Mouse (Mus musculus) myocyte (in vitro differentiated cells): ENCODE results near the gene Pnkp.

ENCODE experiments used
- CEBPB ChIP-seq: IDR thresholded peaks from 2 replicates; pipeline ENCODE4 v1.6.1; 2011; ENCODE audit warnings: mild to moderate bottlenecking, moderate library complexity; ENCODE audit not compliant: poor library complexity, insufficient read depth, severe bottlenecking
- E2F4 ChIP-seq: IDR thresholded peaks from one replicate; pipeline ENCODE4 v1.6.1; 2011; ENCODE audit warnings: mild to moderate bottlenecking, control low read depth, moderate library complexity; ENCODE audit not compliant: insufficient read depth
- MAX ChIP-seq: IDR thresholded peaks from one replicate; pipeline ENCODE4 v1.6.1; 2011; ENCODE audit warnings: low read depth, mild to moderate bottlenecking, control low read depth
- MYOG ChIP-seq, 3 experiments: IDR thresholded peaks; one replicate each; pipeline ENCODE4 v1.6.1; 2011; ENCODE audit warnings: control low read depth in 2 of 3, low read depth in 2 of 3, mild to moderate bottlenecking in 2 of 3; ENCODE audit not compliant: insufficient read length in 2 of 3, control insufficient read depth in 1 of 3, insufficient read depth in 1 of 3
- POLR2A ChIP-seq: IDR thresholded peaks from one replicate; pipeline ENCODE4 v1.6.1; 2011; ENCODE audit warnings: low read depth, mild to moderate bottlenecking, control low read depth, moderate library complexity; ENCODE audit not compliant: insufficient read length
- POLR2AphosphoS2 ChIP-seq: IDR thresholded peaks from one replicate; pipeline ENCODE4 v1.6.1; 2011; ENCODE audit warnings: low read depth, control low read depth; ENCODE audit not compliant: insufficient read length
- SRF ChIP-seq: IDR thresholded peaks from one replicate; pipeline ENCODE4 v1.6.1; 2011; ENCODE audit warnings: low read depth; ENCODE audit not compliant: control insufficient read depth, insufficient read length
- TCF12 ChIP-seq: IDR thresholded peaks from one replicate; pipeline ENCODE4 v1.6.1; 2011; ENCODE audit warnings: mild to moderate bottlenecking, control low read depth; ENCODE audit not compliant: poor library complexity, insufficient read depth, severe bottlenecking
- TCF3 ChIP-seq: IDR thresholded peaks from one replicate; pipeline ENCODE4 v1.6.1; 2011; ENCODE audit warnings: low read depth, control low read depth; ENCODE audit not compliant: insufficient read length
- USF1 ChIP-seq: IDR thresholded peaks from one replicate; pipeline ENCODE4 v1.6.1; 2011; ENCODE audit warnings: low read depth, mild to moderate bottlenecking, control low read depth, moderate library complexity

DNA sequence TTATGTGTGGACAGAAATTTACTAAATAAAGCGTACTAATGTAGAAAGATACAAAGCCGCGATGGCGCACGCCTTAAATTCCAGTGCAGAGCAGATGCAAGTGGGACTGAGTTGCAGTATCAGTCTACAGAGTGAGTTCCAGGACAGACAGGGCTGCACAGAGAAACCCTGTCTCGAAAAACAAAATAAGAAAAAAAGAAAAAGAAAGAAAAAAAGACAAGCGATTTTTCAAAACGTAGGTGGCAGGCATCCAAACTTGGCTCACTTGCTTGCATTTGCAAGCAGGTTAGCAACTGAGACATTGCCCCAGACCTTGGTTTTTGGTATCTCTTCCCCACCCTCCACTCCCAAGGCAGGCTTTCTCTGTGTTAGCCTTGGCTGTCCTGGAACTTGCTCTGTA is 36.3 kb downstream of the Pnkp start:
- no peak for TF ChIP-seq E2F4
- TF ChIP-seq MYOG (IDR thresholded peaks at IDR 0.05; ENCODE audit: control insufficient read depth in 1 of 3, insufficient read depth in 1 of 3, insufficient read length in 2 of 3, low read depth in 2 of 3), result no peak
- no peak for TF ChIP-seq POLR2AphosphoS2
- TF ChIP-seq USF1, result no peak
- TF ChIP-seq TCF12, result no peak
- TF ChIP-seq POLR2A, result no peak
- TF ChIP-seq CEBPB, result no peak
- TF ChIP-seq MAX, result no peak
- TF ChIP-seq TCF3, result no peak
- no peak for TF ChIP-seq SRF
